Mouse (Mus musculus) forebrain, postnatal 0 days (tissue): ENCODE results near the gene Dbndd1. TPM values are rescaled to one million over a fixed set of nuclear protein-coding genes. Genes with fewer than 3 reads are reported as not detected.
"Not testable (repeated sequence)": the region's sequence is repeated elsewhere in the genome, so short reads cannot be mapped to it uniquely, and the experiment has no call there.

ENCODE experiments used
- ATAC-seq: fragments of 200-750 bp; cut with Nextera tagmentation; 2 replicates; pipeline ENCODE4 v1.8.0; 2017; ENCODE audit warnings: mild to moderate bottlenecking, moderate library complexity
- DNase-seq: peaks from one replicate; pipeline ENCODE4 v3.0.0-alpha.2; 2015
- H3K27ac ChIP-seq: fragments of 300-500 bp; sonication (generic); 2 replicates; pipeline ENCODE4 v1.5.1; 2014; ENCODE audit warnings: low read depth, mild to moderate bottlenecking, antibody characterized with exemption, low read length, moderate library complexity, mixed read lengths
- H3K27me3 ChIP-seq: fragments of 300-500 bp; sonication (generic); 2 replicates; pipeline ENCODE4 v1.6.1; 2014; ENCODE audit warnings: mild to moderate bottlenecking, low read length, mixed read lengths; ENCODE audit not compliant: insufficient read depth
- H3K36me3 ChIP-seq: fragments of 300-500 bp; sonication (generic); 2 replicates; pipeline ENCODE4 v1.6.1; 2014; ENCODE audit warnings: mild to moderate bottlenecking, moderate library complexity; ENCODE audit not compliant: insufficient read depth
- H3K4me1 ChIP-seq: fragments of 300-500 bp; sonication (generic); 2 replicates; pipeline ENCODE4 v1.6.1; 2014; ENCODE audit warnings: antibody characterized with exemption; ENCODE audit not compliant: insufficient read depth
- H3K4me2 ChIP-seq: fragments of 300-500 bp; sonication (generic); 2 replicates; pipeline ENCODE4 v1.6.1; 2014; ENCODE audit warnings: low read depth, mild to moderate bottlenecking, moderate library complexity
- H3K4me3 ChIP-seq: fragments of 300-500 bp; sonication (generic); 2 replicates; pipeline ENCODE4 v1.5.1; 2014; ENCODE audit warnings: low read depth, low read length, mixed read lengths
- H3K9ac ChIP-seq: fragments of 300-500 bp; sonication (generic); 2 replicates; pipeline ENCODE4 v1.6.1; 2014; ENCODE audit warnings: mild to moderate bottlenecking
- H3K9me3 ChIP-seq: fragments of 300-500 bp; sonication (generic); 2 replicates; pipeline ENCODE4 v1.6.1; 2016; ENCODE audit warnings: low read length
- CTCF ChIP-seq: sonication (generic); IDR thresholded peaks from 2 replicates; pipeline ENCODE4 v1.5.1; 2016; ENCODE audit warnings: antibody characterized with exemption, control low read depth, low read depth
- WGBS: fragments of 180-500 bp; shearing (Covaris S2); extraction: QIAGEN DNeasy Blood & Tissue Kit; methylation state at CpG from one replicate; pipeline ENCODE4 v1.1.7; 2014; 5-methylcytosine and 5-hydroxymethylcytosine counted together
- polyA plus RNA-seq: library from polyadenylated mRNA; unstranded; fragments of >200 nt; fragmentation: Nextera tagmentation; extraction: Ambion mirVana; gene quantifications from 2 replicates; pipeline ENCODE4 v1.2.1, GENCODE M21; 2015
- total RNA-seq: library from RNA; depleted of rRNA; stranded (reverse); fragments of >200 nt; gene quantifications from 2 replicates; pipeline ENCODE4 v1.2.3, GENCODE M21; 2014; rRNA removed

Dbndd1 gene
- total RNA-seq (69.5 and 106 TPM in 2 replicates), polyA plus RNA-seq (70.8 and 74.5 TPM in 2 replicates)

DNA sequence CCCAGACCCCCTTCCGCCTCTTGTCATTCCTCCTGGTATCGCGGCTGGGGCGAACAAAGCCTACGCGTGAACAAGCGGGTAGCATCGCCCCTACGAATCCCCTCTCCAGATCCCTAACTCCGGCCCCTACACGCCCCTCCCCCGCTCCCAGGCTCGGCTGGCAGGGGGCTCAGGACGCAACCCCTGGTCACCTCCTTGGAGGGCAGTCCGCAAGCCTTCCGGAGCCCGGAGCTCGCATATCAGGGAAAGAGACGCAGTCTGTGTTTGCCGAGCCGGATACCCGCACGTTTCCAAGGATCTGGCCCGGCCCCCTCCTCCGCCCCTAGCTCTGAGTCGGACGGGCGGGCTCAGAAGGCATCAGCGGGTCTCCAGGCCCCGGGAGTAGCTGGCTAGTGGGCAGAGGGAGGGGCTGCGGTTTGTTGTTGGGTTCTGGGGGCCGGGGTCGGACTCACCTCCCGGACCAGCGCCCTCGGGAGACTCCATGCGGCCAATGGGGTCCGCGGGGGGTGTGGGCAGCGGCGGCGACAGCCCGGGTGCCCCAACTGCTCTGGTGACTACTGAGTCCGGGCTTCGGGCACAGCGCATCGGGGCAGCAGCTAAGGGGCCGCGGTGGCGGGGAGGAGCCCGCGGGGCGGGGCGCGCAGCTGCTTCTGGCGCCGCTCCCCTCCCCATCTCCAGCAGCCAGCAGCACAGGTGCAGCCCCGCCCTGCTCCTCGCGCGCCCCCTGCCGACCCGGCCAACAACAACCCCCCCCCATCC is at the start of gene Dbndd1:
Dbndd1 (minus strand) TSS at position 683 of the 759 bp plus-strand sequence.
- TF ChIP-seq CTCF, result peak; percentile 31; the same call in 1 of the 2 replicates
- Histone ChIP-seq H3K27me3 (no peaks in the 10 kb centered on the region), H3K36me3 (no peaks in the 10 kb centered on the region; the same call in 1 of the 2 replicates), H3K9me3 (no peaks in the 10 kb centered on the region), H3K27ac (peak within 1 kb of the TSS; percentile 94), H3K9ac (peak within 1 kb of the TSS; percentile 93), H3K4me3 (peak within 1 kb of the TSS; percentile 88), H3K4me1 (peaks cover 19% of the 10 kb centered on the region), H3K4me2 (peak within 1 kb of the TSS; percentile 74)
- ATAC-seq, result peak; percentile 55
- peak; percentile 74 for DNase-seq
- WGBS, result under 1% methylated on average over 52 of the region's 63 CpGs

- H3K4me3 ChIP-seq, H3K36me3 ChIP-seq, H3K4me2 ChIP-seq, H3K27me3 ChIP-seq, H3K27ac ChIP-seq, H3K9me3 ChIP-seq, ATAC-seq, DNase-seq, H3K4me1 ChIP-seq, H3K9ac ChIP-seq: not testable (repeated sequence)
- whole genome bisulfite sequencing, result no CpG with 5 or more reads among the region's 45 CpGs
Observed at GRCm38 (mm10) chr8:123564221-123564620, 49.0 kb upstream of the Dbndd1 start.

DNA sequence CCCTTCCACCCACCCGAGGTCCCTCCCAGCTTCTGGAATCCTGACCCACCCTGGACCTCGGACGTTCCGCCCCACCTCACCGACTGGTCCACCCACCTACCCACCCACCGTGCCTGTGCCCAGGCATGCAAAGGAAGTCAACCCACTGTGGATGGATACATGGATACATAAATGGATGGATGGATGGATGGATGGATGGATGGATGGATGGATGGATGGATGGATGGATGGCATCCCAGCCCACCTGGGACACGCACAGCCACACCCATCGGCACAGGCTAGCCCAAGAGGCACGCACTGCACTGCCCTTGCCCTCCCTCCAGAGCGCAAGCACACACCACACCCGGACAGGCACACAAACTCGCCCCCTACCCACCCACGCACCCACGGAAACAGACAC is 22.4 kb upstream of the Dbndd1 start:
- H3K36me3 ChIP-seq, result peaks cover 41% of the 10 kb centered on the region
- H3K27ac ChIP-seq, H3K9ac ChIP-seq, H3K4me2 ChIP-seq, ATAC-seq, H3K4me3 ChIP-seq, H3K4me1 ChIP-seq, H3K27me3 ChIP-seq, DNase-seq, H3K9me3 ChIP-seq: not testable (repeated sequence)
- WGBS, result 74% methylated on average over 6 of the region's 14 CpGs

- Histone ChIP-seq H3K27ac (no peak overlapping the region), H3K4me2 (no peak overlapping the region), H3K4me3 (no peak overlapping the region), H3K36me3 (peaks cover 47% of the 10 kb centered on the region), H3K9me3 (no peaks in the 10 kb centered on the region), H3K4me1 (no peaks in the 10 kb centered on the region), H3K9ac (no peak overlapping the region), H3K27me3 (no peaks in the 10 kb centered on the region)
- 33% methylated on average over 4 of the region's 10 CpGs for WGBS
- ATAC-seq (0 out of 2 replicates have a peak, but pooled peaks have one; percentile 12), DNase-seq (no peak)
- no peak for TF ChIP-seq CTCF
Observed at GRCm38 (mm10) chr8:123536990-123537380, 21.7 kb upstream of the Dbndd1 start.

- no peak overlapping the region for H3K4me2 ChIP-seq
- H3K4me1 ChIP-seq, result no peaks in the 10 kb centered on the region
- no peak overlapping the region for H3K9ac ChIP-seq
- peak; percentile 7; the same call in 1 of the 2 replicates for TF ChIP-seq CTCF
- H3K36me3 ChIP-seq, result peaks cover 53% of the 10 kb centered on the region
- no peaks in the 10 kb centered on the region for H3K9me3 ChIP-seq
- no peak overlapping the region for H3K4me3 ChIP-seq
- 90% methylated on average over 9 of the region's 9 CpGs for WGBS
- no peak overlapping the region for H3K27ac ChIP-seq
- H3K27me3 ChIP-seq, result no peaks in the 10 kb centered on the region
- DNase-seq, result no peak
- ATAC-seq, result no peak
Observed at GRCm38 (mm10) chr8:123536242-123536989, 21.2 kb upstream of the Dbndd1 start.

GRCm38 (mm10) chr8:123527720-123528489 is 12.6 kb upstream of the Dbndd1 start:
- Histone ChIP-seq H3K27ac (no peak overlapping the region), H3K4me1 (no peaks in the 10 kb centered on the region), H3K4me3 (no peak overlapping the region), H3K4me2 (no peak overlapping the region), H3K27me3 (no peaks in the 10 kb centered on the region), H3K36me3 (peaks cover 100% of the 10 kb centered on the region), H3K9ac (no peak overlapping the region), H3K9me3 (no peaks in the 10 kb centered on the region)
- peak; percentile 21 for DNase-seq
- no peak for TF ChIP-seq CTCF
- 82% methylated on average over 25 of the region's 25 CpGs for WGBS
- peak; percentile 61; the same call in 1 of the 2 replicates for ATAC-seq

- 79% methylated on average over 1 of the region's 1 CpGs for WGBS
- peaks cover 11% of the 10 kb centered on the region for H3K4me1 ChIP-seq
- not testable (repeated sequence) for H3K27me3 ChIP-seq, H3K9ac ChIP-seq, H3K27ac ChIP-seq, H3K9me3 ChIP-seq, ATAC-seq, DNase-seq, H3K4me2 ChIP-seq, H3K4me3 ChIP-seq
- peaks cover 41% of the 10 kb centered on the region for H3K36me3 ChIP-seq
Observed at GRCm38 (mm10) chr8:123520048-123520447, 4.8 kb upstream of the Dbndd1 start.
